Mouse (Mus musculus) heart, embryonic 15.5 days (tissue): ENCODE data around the gene Rho. TPM values are rescaled to one million over a fixed set of nuclear protein-coding genes. Genes with fewer than 3 reads are reported as not detected.

Source experiments
- ATAC-seq: fragments of 200-750 bp; cut with Nextera tagmentation; replicated peaks from 2 replicates; pipeline ENCODE4 v1.8.0; 2017; ENCODE audit warnings: low read depth, moderate TSS enrichment; ENCODE audit not compliant: insufficient number of reproducible peaks, insufficient read depth, low FRiP score
- H3K27ac ChIP-seq: fragments of 300-500 bp; sonication (generic); 2 replicates; pipeline ENCODE4 v1.5.1; 2015; ENCODE audit warnings: mild to moderate bottlenecking, inconsistent platforms
- H3K27me3 ChIP-seq: fragments of 300-500 bp; sonication (generic); 2 replicates; pipeline ENCODE4 v1.6.1; 2015; ENCODE audit warnings: inconsistent platforms
- H3K36me3 ChIP-seq: fragments of 300-500 bp; sonication (generic); 2 replicates; pipeline ENCODE4 v1.6.1; 2015; ENCODE audit warnings: mild to moderate bottlenecking, inconsistent platforms
- H3K4me1 ChIP-seq: fragments of 300-500 bp; sonication (generic); replicated peaks from 2 replicates; pipeline ENCODE4 v1.6.1; 2015; ENCODE audit warnings: inconsistent platforms
- H3K4me2 ChIP-seq: fragments of 300-500 bp; sonication (generic); 2 replicates; pipeline ENCODE4 v1.6.1; 2015; ENCODE audit warnings: inconsistent platforms, mild to moderate bottlenecking, moderate library complexity
- H3K4me3 ChIP-seq: fragments of 300-500 bp; sonication (generic); 2 replicates; pipeline ENCODE4 v1.5.1; 2015; ENCODE audit warnings: mild to moderate bottlenecking, inconsistent platforms
- H3K9ac ChIP-seq: fragments of 300-500 bp; sonication (generic); 2 replicates; pipeline ENCODE4 v1.6.1; 2015; ENCODE audit warnings: mild to moderate bottlenecking, inconsistent platforms
- H3K9me3 ChIP-seq: fragments of 300-500 bp; sonication (generic); replicated peaks from 2 replicates; pipeline ENCODE4 v1.6.1; 2016; ENCODE audit warnings: inconsistent platforms
- WGBS: fragments of 180-500 bp; shearing (Covaris S2); methylation state at CpG from one replicate; pipeline ENCODE4 v1.1.7; 2015; ENCODE audit warnings: mixed read lengths; 5-methylcytosine and 5-hydroxymethylcytosine counted together
- polyA plus RNA-seq: library from polyadenylated mRNA; unstranded; fragments of >200 nt; fragmentation: Nextera tagmentation; extraction: Ambion mirVana; gene quantifications from 2 replicates; pipeline ENCODE4 v1.2.1, GENCODE M21; 2015

Gene Rho
- polyA plus RNA-seq, 1 experiment from 2014 or later = not detected

DNA sequence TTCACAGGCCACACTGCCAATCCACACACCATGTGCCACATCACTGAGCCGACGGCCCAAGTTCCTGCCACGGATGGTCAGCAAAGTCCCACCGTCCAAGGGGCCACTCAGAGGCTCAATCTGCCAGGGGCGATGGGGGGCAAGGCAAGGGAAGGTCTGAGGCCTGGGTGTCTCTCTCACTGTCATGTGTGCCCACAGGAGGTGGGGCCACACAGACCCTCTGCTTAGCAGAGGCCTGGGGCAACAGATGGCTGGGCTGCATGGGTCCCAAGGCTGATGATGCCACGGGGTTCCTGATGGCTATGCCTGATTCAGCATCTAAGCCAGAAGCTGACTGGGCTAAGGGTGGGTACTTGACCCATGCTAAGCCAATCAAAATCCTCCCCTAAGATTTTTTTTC, 37.2 kb downstream of the Rho start:
- Histone ChIP-seq H3K4me2 (no peak overlapping the region), H3K9me3 (no peaks in the 10 kb centered on the region), H3K36me3 (no peaks in the 10 kb centered on the region), H3K4me1 (peaks cover 42% of the 10 kb centered on the region), H3K9ac (no peak overlapping the region), H3K27me3 (0 out of 2 replicates have a peak, but pooled peaks cover 4% of the 10 kb centered on the region), H3K4me3 (no peak overlapping the region), H3K27ac (no peak overlapping the region)
- no peak for ATAC-seq
- WGBS = 79% methylated on average over 6 of the region's 6 CpGs

DNA sequence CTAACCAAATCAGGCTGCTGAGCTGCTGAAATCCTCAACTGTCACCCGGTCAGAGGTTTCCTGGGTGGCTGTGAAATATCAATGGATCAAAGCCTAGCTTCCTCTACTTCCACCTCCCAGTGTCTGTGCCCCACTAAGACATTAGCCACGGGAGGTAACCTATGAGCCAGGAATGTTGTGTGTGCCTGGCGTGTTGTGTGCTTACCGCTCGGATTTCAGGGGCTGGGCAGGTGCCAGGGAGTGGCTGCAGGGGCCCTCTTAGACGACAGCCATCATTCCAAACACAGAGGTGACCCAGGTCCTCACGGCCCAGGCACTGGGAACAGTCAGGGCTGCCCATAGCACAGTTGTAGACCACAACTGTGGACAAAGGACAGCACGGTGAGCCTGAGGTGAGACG, 37.6 kb downstream of the Rho start:
- H3K4me1 ChIP-seq = peaks cover 46% of the 10 kb centered on the region
- H3K9me3 ChIP-seq = no peaks in the 10 kb centered on the region
- 0 out of 2 replicates have a peak, but pooled peaks cover under 1% of the 10 kb centered on the region for H3K27me3 ChIP-seq
- ATAC-seq = no peak
- no peaks in the 10 kb centered on the region for H3K36me3 ChIP-seq
- no peak overlapping the region for H3K4me2 ChIP-seq
- no peak overlapping the region for H3K4me3 ChIP-seq
- no peak overlapping the region for H3K9ac ChIP-seq
- WGBS = 62% methylated on average over 9 of the region's 9 CpGs
- no peak overlapping the region for H3K27ac ChIP-seq

DNA sequence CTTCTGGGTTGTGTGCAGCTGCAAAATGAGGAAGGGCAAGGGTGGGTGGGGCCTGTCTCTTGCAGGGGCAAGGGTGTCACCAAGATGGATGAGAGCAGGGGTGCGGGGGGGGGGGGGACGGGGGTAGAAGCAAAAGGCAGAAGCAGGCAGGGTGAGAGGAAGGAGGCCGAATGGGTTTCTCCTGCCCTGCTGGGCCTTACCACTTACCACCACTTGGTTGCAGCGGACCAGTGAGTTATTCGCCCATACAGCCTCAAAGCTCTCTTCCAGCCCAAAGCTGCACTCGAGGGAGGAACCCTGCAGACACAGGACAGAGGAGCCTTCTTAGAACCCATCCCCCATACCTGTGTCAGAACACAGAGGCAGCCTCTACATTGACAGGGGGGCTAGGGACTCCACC, 38.4 kb downstream of the Rho start:
- no peaks in the 10 kb centered on the region for H3K9me3 ChIP-seq
- no peak overlapping the region for H3K9ac ChIP-seq
- WGBS = 80% methylated on average over 4 of the region's 6 CpGs

DNA sequence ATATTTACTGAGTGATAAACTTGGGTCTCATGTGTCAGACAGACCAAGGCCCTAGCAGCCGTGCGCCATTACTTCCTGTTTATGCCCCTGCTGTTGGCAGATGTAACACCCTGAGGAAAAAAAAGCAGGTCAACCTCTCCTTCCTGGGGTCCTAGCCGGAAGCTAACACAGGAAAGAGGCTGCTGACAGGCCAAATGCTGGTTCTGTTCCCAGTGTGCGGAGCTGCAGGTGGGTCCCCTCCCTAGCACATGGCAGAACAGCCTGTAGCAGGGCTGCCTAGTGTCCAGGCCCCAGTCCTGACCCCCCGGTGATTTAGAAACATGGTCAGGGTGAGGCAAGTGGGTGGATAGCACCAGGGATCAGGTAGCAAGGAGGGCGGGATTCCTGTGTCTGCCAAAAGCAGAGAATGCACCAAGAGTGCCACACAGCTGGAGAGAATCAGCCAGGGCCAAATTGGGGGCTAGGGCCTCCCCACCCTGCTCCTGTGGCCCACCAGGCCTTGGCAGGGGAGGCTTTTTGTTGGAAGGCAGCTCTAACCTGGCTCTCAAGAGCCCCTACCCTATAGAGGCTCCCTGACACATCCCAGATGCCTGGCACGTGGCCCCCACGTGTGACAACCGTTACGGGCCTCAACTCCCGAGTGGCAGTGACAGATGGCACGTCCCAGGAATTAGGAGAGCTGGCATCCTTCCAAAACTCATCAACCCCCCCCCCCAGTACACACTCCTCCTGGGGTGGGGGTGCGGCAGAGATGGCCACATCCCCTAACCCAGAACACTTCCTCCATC, 39.9 kb downstream of the Rho start:
- no peak for ATAC-seq
- Histone ChIP-seq H3K36me3 (0 out of 2 replicates have a peak, but pooled peaks cover 9% of the 10 kb centered on the region), H3K27ac (peak overlapping the region; percentile 53), H3K27me3 (no peaks in the 10 kb centered on the region), H3K4me1 (peaks cover 55% of the 10 kb centered on the region), H3K4me2 (no peak overlapping the region), H3K9me3 (no peaks in the 10 kb centered on the region), H3K4me3 (no peak overlapping the region), H3K9ac (no peak overlapping the region)
- WGBS = 35% methylated on average over 13 of the region's 13 CpGs

More for the DNA sequence above, 38.4 kb downstream of the Rho start:
- Histone ChIP-seq H3K27ac (no peak overlapping the region), H3K36me3 (0 out of 2 replicates have a peak, but pooled peaks cover under 1% of the 10 kb centered on the region), H3K4me2 (no peak overlapping the region), H3K27me3 (no peaks in the 10 kb centered on the region), H3K4me1 (peaks cover 52% of the 10 kb centered on the region), H3K4me3 (no peak overlapping the region)
- no peak for ATAC-seq

DNA sequence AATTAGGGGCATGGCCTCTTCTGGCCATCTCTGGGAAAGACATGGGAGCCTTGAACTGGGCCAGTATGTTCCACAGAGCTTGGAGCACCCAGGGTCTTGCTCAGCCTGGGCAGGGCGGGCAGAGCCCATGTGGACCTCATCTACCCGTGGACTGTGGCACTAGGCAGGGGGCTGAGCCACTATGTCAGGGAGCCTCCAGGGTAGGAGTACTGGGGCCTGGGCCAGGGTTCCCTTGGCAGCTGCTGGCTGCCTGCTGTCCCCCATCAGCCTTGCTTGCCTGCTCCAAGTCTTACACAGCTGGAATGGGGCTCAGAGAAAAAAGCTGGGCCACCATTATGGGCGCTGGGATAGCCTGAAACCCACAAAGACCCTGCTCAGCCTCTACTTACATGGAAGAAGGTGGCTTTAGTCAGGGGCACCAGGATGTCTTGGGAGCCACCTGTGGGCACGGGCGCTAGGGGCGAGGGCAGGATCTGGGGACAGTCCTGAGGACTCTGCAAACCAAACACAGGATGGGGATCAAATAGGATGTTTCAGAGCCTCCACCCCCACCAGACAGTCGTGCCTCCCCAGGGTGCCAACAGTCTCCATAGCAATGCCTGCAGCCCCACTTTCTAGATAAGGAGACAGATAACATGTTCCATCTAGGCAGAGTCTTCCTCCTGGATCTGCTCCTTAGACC, 40.7 kb downstream of the Rho start:
- no peak overlapping the region for H3K4me3 ChIP-seq
- 0 out of 2 replicates have a peak, but pooled peaks cover 10% of the 10 kb centered on the region for H3K36me3 ChIP-seq
- H3K27ac ChIP-seq = peak overlapping the region; percentile 53; the same call in 1 of the 2 replicates
- no peak overlapping the region for H3K9ac ChIP-seq
- peaks cover 55% of the 10 kb centered on the region for H3K4me1 ChIP-seq
- no peak for ATAC-seq
- no peak overlapping the region for H3K4me2 ChIP-seq
- no peaks in the 10 kb centered on the region for H3K9me3 ChIP-seq
- H3K27me3 ChIP-seq = no peaks in the 10 kb centered on the region
- WGBS = 70% methylated on average over 7 of the region's 7 CpGs

DNA sequence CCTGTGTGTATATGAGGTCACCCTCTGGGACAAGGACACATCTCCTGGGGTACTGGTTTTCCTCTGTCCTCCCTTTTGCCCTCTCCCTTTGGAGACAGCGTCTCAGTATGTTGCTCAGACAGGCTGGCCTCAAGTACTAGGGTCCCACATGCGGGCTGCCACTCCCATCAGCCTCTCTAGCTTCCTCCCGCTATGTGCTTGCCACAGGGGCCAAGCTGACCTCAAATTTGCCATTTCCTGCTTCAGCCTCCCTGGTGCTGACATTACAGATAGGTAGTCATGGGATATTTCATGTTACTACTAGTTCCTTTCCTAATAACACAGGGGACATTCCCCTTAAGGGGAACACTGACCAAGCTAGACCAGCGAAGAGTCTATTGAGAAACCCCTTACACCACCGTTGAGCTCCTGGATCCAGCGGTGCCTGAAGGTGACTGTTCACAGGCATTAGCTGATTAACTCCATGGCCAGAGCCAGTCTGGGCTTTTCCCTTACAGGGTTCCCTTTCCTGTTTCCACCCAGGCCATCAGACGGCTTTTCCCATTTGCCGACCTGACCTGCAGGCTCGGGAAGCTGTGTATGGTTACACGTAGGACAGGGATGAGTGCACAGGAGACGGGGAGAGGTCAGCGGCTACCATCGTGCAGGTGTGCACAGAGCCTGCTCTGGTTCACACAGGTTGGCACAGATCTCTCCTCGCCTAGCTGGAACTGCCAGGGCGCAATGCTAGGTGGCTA, 41.8 kb downstream of the Rho start:
- 85% methylated on average over 15 of the region's 15 CpGs for WGBS
- Histone ChIP-seq H3K36me3 (0 out of 2 replicates have a peak, but pooled peaks cover 15% of the 10 kb centered on the region), H3K4me2 (no peak overlapping the region), H3K4me1 (peaks cover 60% of the 10 kb centered on the region), H3K27ac (no peak overlapping the region), H3K9me3 (no peaks in the 10 kb centered on the region), H3K4me3 (no peak overlapping the region), H3K27me3 (no peaks in the 10 kb centered on the region), H3K9ac (no peak overlapping the region)
- ATAC-seq = no peak

DNA sequence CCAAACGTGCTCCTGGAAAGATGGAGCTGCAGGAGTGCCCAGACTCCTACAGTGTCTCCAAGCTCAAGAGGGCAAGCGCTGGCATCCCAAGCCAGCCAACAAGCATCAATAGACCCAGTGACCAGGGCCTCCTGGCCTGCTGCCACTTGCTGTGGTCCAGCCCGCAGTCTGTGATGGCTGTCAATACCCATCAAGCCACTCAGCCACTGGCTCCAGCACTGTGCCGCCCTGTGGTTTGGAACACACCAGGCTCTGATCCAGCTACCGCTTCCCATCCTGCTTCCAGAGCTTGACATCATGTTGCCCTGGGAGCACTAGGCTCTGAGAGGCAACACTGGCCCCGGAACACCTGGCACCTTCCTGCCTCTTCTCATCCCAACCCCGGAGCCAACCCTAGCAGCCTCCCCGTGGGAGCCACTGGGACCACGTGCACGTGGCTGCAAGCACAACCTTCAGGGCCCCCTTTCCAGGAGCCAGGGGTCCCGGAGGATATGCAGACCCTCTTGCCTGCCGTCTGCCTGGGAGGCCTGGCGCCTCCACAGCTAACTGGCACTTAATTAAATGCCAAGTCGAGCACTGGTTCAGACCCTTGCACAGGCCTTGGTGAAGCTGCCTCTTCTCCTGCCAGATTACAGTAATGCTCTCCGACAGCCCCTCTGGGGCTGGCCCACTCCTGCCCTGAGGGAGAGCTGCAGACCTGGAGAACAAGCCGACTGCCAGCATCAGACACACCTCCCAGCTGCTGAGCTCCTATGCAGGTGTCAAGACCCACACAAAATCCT, 42.5 kb downstream of the Rho start:
- no peak for ATAC-seq
- Histone ChIP-seq H3K9me3 (no peaks in the 10 kb centered on the region), H3K4me2 (no peak overlapping the region), H3K4me1 (peaks cover 60% of the 10 kb centered on the region), H3K9ac (no peak overlapping the region), H3K36me3 (0 out of 2 replicates have a peak, but pooled peaks cover 15% of the 10 kb centered on the region), H3K27me3 (no peaks in the 10 kb centered on the region), H3K27ac (no peak overlapping the region), H3K4me3 (no peak overlapping the region)
- 75% methylated on average over 16 of the region's 16 CpGs for WGBS

DNA sequence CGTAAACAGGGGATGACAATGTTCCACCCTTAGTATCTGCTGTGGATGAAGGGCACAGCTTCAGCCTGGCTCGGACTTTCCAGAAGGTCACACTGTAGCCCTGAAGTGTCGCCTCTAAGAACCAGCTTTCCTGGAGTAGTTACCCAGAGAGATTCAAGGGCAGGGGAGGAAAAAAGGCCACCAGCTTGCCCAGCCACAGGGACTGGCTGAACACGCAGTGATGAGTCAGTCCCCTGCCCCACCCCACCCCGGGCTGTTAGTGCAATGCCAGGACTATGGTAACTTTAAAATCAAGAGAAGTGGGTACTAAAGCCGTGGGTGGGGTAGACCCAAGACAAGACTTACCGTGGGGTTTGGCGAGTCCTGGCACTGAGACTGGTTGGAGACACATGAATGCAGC, 44.1 kb downstream of the Rho start:
- no peak for ATAC-seq
- 77% methylated on average over 8 of the region's 8 CpGs for WGBS
- Histone ChIP-seq H3K4me3 (no peak overlapping the region), H3K27ac (no peak overlapping the region), H3K9ac (no peak overlapping the region), H3K4me1 (peaks cover 52% of the 10 kb centered on the region), H3K36me3 (0 out of 2 replicates have a peak, but pooled peaks cover 15% of the 10 kb centered on the region), H3K27me3 (no peaks in the 10 kb centered on the region), H3K9me3 (no peaks in the 10 kb centered on the region), H3K4me2 (no peak overlapping the region)

DNA sequence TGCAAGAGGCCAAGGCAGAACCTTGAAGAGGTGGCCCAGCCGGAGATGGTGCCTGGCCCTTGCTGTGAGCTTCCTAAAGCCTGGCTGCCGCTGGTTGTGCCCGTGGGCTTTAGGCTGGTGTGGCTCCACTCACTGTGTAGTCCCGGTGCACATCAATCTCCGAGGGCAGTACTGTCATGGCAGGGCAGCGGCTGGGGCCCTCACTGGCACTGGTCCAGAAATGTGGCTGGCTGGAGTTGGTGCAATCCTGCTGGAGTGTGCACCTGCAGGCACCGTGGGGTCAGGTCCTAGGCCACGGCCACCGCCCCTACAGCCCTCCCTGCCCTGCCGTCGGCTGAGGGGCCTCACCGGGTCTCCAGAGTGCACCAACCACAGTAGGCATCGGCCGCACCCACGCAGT, 46.3 kb downstream of the Rho start:
- no peaks in the 10 kb centered on the region for H3K9me3 ChIP-seq
- 68% methylated on average over 15 of the region's 15 CpGs for WGBS
- no peak overlapping the region for H3K4me3 ChIP-seq
- no peak overlapping the region for H3K9ac ChIP-seq
- no peaks in the 10 kb centered on the region for H3K27me3 ChIP-seq
- no peak for ATAC-seq
- H3K4me1 ChIP-seq = peaks cover 30% of the 10 kb centered on the region
- 0 out of 2 replicates have a peak, but pooled peaks cover 15% of the 10 kb centered on the region for H3K36me3 ChIP-seq
- H3K4me2 ChIP-seq = no peak overlapping the region
- no peak overlapping the region for H3K27ac ChIP-seq

DNA sequence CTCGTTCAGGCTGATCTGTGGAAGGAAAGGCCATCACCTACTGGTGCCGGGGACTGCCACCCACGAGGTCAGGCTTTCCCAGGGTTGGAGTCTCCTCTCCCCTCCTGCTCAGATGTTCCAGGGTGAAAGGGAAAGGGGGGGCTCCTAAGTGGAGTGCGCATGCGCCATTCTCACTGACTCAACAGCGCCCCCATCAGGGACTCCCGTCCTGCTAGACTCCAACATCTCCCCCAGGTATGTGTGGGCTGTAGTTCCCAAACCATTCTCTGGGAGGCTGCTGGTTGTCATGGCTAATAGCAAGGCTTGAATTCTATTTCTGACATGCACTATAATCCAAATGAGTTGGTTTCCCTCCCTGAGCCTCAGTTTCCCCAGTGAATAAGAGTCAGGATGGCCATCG, 47.0 kb downstream of the Rho start:
- Histone ChIP-seq H3K4me3 (no peak overlapping the region), H3K4me1 (peaks cover 30% of the 10 kb centered on the region), H3K36me3 (0 out of 2 replicates have a peak, but pooled peaks cover 15% of the 10 kb centered on the region), H3K9ac (no peak overlapping the region), H3K27ac (no peak overlapping the region), H3K4me2 (no peak overlapping the region), H3K9me3 (no peaks in the 10 kb centered on the region), H3K27me3 (no peaks in the 10 kb centered on the region)
- ATAC-seq = no peak
- WGBS = 69% methylated on average over 8 of the region's 8 CpGs
